Comparison of ENCODE assay signal across 17 mouse cellular contexts in genomic region chr7:92981864-92982263, GRCm38 (mm10).
DNase-seq lines count a peak whose midpoint lies in the region; ATAC-seq lines count a peak whose summit lies in the region.
"Had no signal": no experiment of that assay in that cellular context is flagged by ENCODE, and none has a peak within 500 bp of the region (broad histone marks: within the 10 kb centered on the region; RNA-seq: fewer than 3 reads in every experiment).

No protein-coding gene starts in this region.

- no peak overlapping the region for H3K4me2 ChIP-seq in kidney, embryonic 16.5 days (replicated peaks; ENCODE audit: low read depth, low read length)
- H3K4me2 ChIP-seq: liver, embryonic 13.5 days; midbrain, embryonic 11.5 days; neural tube, embryonic 15.5 days had no signal

- no peaks in the 10 kb centered on the region for H3K36me3 ChIP-seq in kidney, embryonic 16.5 days (ENCODE audit: insufficient read depth, low read length)
- H3K36me3 ChIP-seq: limb, embryonic 10.5 days; liver, embryonic 13.5 days; neural tube, embryonic 15.5 days had no signal

- ATAC-seq in kidney, embryonic 16.5 days (ENCODE audit: low FRiP score, low TSS enrichment), result no peak

- H3K27me3 ChIP-seq in kidney, embryonic 16.5 days (ENCODE audit: insufficient read depth, low read length), result no peaks in the 10 kb centered on the region
- H3K27me3 ChIP-seq: liver, embryonic 13.5 days; neural tube, embryonic 15.5 days had no signal

- no peaks in the 10 kb centered on the region for H3K4me1 ChIP-seq in kidney, embryonic 16.5 days (ENCODE audit: insufficient read depth, low read length)
- H3K4me1 ChIP-seq: liver, embryonic 13.5 days had no signal

- H3K4me3 ChIP-seq in kidney, embryonic 16.5 days (ENCODE audit: low read length), result no peak overlapping the region
- H3K4me3 ChIP-seq: limb, embryonic 10.5 days; liver, embryonic 13.5 days; neural tube, embryonic 15.5 days had no signal

- DNase-seq in adrenal gland, adult 2 months, result peak; percentile 24
- DNase-seq in adrenal gland, adult 18-20 months (ENCODE audit: low spot score in 2 of 2), result no peak
- peak; percentile 17 for DNase-seq in kidney, adult 18-20 months
- DNase-seq in right cerebral cortex, postnatal 10 days (ENCODE audit: low spot score in 2 of 2), result peak; percentile 31 to 36
- DNase-seq in right cerebral cortex, adult 2 months (ENCODE audit: low spot score in 2 of 2), result no peak
- no peak for DNase-seq in embryo, embryonic 9.5 days (ENCODE audit: extremely low spot score)
- DNase-seq in thymus, postnatal 0 days (ENCODE audit: low spot score), result no peak
- DNase-seq: cerebellum, adult 8-10 months; gastrocnemius, postnatal 14 days; layer of hippocampus, postnatal 36 days; liver, embryonic 13.5 days; retina, postnatal 1 day; thymus, postnatal 14 days had no signal

- H3K27ac ChIP-seq in kidney, embryonic 16.5 days (ENCODE audit: low read length), result no peak overlapping the region
- H3K27ac ChIP-seq: limb, embryonic 10.5 days; liver, embryonic 13.5 days; neural tube, embryonic 15.5 days had no signal

- 76% methylated on average over 2 of the region's 2 CpGs for WGBS in kidney, embryonic 16.5 days

- H3K9ac ChIP-seq in kidney, embryonic 16.5 days (replicated peaks; ENCODE audit: low read length), result no peak overlapping the region
- H3K9ac ChIP-seq: liver, embryonic 13.5 days; neural tube, embryonic 15.5 days had no signal

- H3K9me3 ChIP-seq in kidney, embryonic 16.5 days (ENCODE audit: low read length), result no peaks in the 10 kb centered on the region
- H3K9me3 ChIP-seq: limb, embryonic 10.5 days; liver, embryonic 13.5 days; neural tube, embryonic 15.5 days had no signal

Comparison
In these comparisons a context has a peak if more than half of its experiments do, and no peak if none do; other contexts are left out.
1. DNase-seq: peak in adrenal gland, adult 2 months (single experiment), kidney, adult 18-20 months (single experiment) and right cerebral cortex, postnatal 10 days (2 of 2); none in adrenal gland, adult 18-20 months (0 of 2), right cerebral cortex, adult 2 months (0 of 2), embryo, embryonic 9.5 days (single experiment) and thymus, postnatal 0 days (single experiment).